Mouse (Mus musculus): ENCODE data around the gene Gmeb2. TPM values are rescaled to one million over a fixed set of nuclear protein-coding genes. Genes with fewer than 3 reads are reported as not detected.

Gmeb2 gene
- polyA plus RNA-seq, 1 experiment, result not detected

- Histone ChIP-seq H3K4me1 (ENCODE audit: control insufficient read depth, insufficient read depth, low read length) (peaks cover 12% of the 10 kb centered on the region), H3K27ac (ENCODE audit: insufficient read depth, low read depth, low read length) (no peak overlapping the region), H3K4me3 (ENCODE audit: insufficient read depth, low read depth, low read length) (no peak overlapping the region)
- TF ChIP-seq CTCF (IDR thresholded peaks at IDR 0.05; ENCODE audit: insufficient read depth, low read depth, low read length), result no peak
- TF ChIP-seq POLR2A (IDR thresholded peaks at IDR 0.05; ENCODE audit: insufficient read depth, low read depth, low read length), result no peak
- WGBS, result 94% methylated on average over 17 of the region's 17 CpGs
Measured at GRCm38 (mm10) chr2:181237251-181238014, 50.4 kb downstream of the Gmeb2 start.

GRCm38 (mm10) chr2:181235681-181236566, 51.9 kb downstream of the Gmeb2 start:
- Histone ChIP-seq H3K27ac (ENCODE audit: insufficient read depth, low read depth, low read length) (no peak overlapping the region), H3K4me3 (ENCODE audit: insufficient read depth, low read depth, low read length) (no peak overlapping the region), H3K4me1 (ENCODE audit: control insufficient read depth, insufficient read depth, low read length) (peaks cover 8% of the 10 kb centered on the region; the same call in 1 of the 2 replicates)
- TF ChIP-seq POLR2A (IDR thresholded peaks at IDR 0.05; ENCODE audit: insufficient read depth, low read depth, low read length), result no peak
- TF ChIP-seq CTCF (IDR thresholded peaks at IDR 0.05; ENCODE audit: insufficient read depth, low read depth, low read length), result no peak
- WGBS, result 88% methylated on average over 23 of the region's 23 CpGs

GRCm38 (mm10) chr2:181234680-181235079, 53.2 kb downstream of the Gmeb2 start:
- WGBS, result 95% methylated on average over 11 of the region's 11 CpGs
- no peak overlapping the region for H3K4me3 ChIP-seq (ENCODE audit: insufficient read depth, low read depth, low read length)
- TF ChIP-seq CTCF (IDR thresholded peaks at IDR 0.05; ENCODE audit: insufficient read depth, low read depth, low read length) (no peak), POLR2A (IDR thresholded peaks at IDR 0.05; ENCODE audit: insufficient read depth, low read depth, low read length) (no peak)

GRCm38 (mm10) chr2:181233443-181233842, 54.4 kb downstream of the Gmeb2 start:
- Histone ChIP-seq H3K27ac (ENCODE audit: insufficient read depth, low read depth, low read length) (no peak overlapping the region), H3K4me3 (ENCODE audit: insufficient read depth, low read depth, low read length) (no peak overlapping the region), H3K4me1 (ENCODE audit: control insufficient read depth, insufficient read depth, low read length) (no peaks in the 10 kb centered on the region)
- TF ChIP-seq POLR2A (IDR thresholded peaks at IDR 0.05; ENCODE audit: insufficient read depth, low read depth, low read length), result no peak
- TF ChIP-seq CTCF (IDR thresholded peaks at IDR 0.05; ENCODE audit: insufficient read depth, low read depth, low read length), result no peak
- 94% methylated on average over 15 of the region's 15 CpGs for WGBS

More at GRCm38 (mm10) chr2:181234680-181235079, 53.2 kb downstream of the Gmeb2 start:
- H3K27ac ChIP-seq (ENCODE audit: insufficient read depth, low read depth, low read length), result no peak overlapping the region
- peaks cover 6% of the 10 kb centered on the region; the same call in 1 of the 2 replicates for H3K4me1 ChIP-seq (ENCODE audit: control insufficient read depth, insufficient read depth, low read length)

GRCm38 (mm10) chr2:181231171-181231570, 56.7 kb downstream of the Gmeb2 start:
- TF ChIP-seq CTCF (IDR thresholded peaks at IDR 0.05; ENCODE audit: insufficient read depth, low read depth, low read length) (no peak), POLR2A (IDR thresholded peaks at IDR 0.05; ENCODE audit: insufficient read depth, low read depth, low read length) (no peak)
- 72% methylated on average over 20 of the region's 20 CpGs for WGBS
- Histone ChIP-seq H3K4me1 (ENCODE audit: control insufficient read depth, insufficient read depth, low read length) (no peaks in the 10 kb centered on the region), H3K27ac (ENCODE audit: insufficient read depth, low read depth, low read length) (no peak overlapping the region), H3K4me3 (ENCODE audit: insufficient read depth, low read depth, low read length) (no peak overlapping the region)

- no peak for TF ChIP-seq POLR2A (IDR thresholded peaks at IDR 0.05; ENCODE audit: insufficient read depth, low read depth, low read length)
- TF ChIP-seq CTCF (IDR thresholded peaks at IDR 0.05; ENCODE audit: insufficient read depth, low read depth, low read length), result no peak
- WGBS, result 88% methylated on average over 1 of the region's 1 CpGs
- Histone ChIP-seq H3K27ac (ENCODE audit: insufficient read depth, low read depth, low read length) (no peak overlapping the region), H3K4me1 (ENCODE audit: control insufficient read depth, insufficient read depth, low read length) (no peaks in the 10 kb centered on the region), H3K4me3 (ENCODE audit: insufficient read depth, low read depth, low read length) (no peak overlapping the region)
Measured at GRCm38 (mm10) chr2:181228335-181228734, 59.5 kb downstream of the Gmeb2 start.

GRCm38 (mm10) chr2:181227122-181227521, 60.7 kb downstream of the Gmeb2 start:
- Histone ChIP-seq H3K4me1 (ENCODE audit: control insufficient read depth, insufficient read depth, low read length) (no peaks in the 10 kb centered on the region), H3K27ac (ENCODE audit: insufficient read depth, low read depth, low read length) (no peak overlapping the region), H3K4me3 (ENCODE audit: insufficient read depth, low read depth, low read length) (no peak overlapping the region)
- no peak for TF ChIP-seq POLR2A (IDR thresholded peaks at IDR 0.05; ENCODE audit: insufficient read depth, low read depth, low read length)
- TF ChIP-seq CTCF (IDR thresholded peaks at IDR 0.05; ENCODE audit: insufficient read depth, low read depth, low read length), result no peak
- WGBS, result 88% methylated on average over 3 of the region's 3 CpGs

- 94% methylated on average over 2 of the region's 2 CpGs for WGBS
- TF ChIP-seq POLR2A (IDR thresholded peaks at IDR 0.05; ENCODE audit: insufficient read depth, low read depth, low read length), result no peak
- TF ChIP-seq CTCF (IDR thresholded peaks at IDR 0.05; ENCODE audit: insufficient read depth, low read depth, low read length), result no peak
- Histone ChIP-seq H3K4me1 (ENCODE audit: control insufficient read depth, insufficient read depth, low read length) (peaks cover 2% of the 10 kb centered on the region; the same call in 1 of the 2 replicates), H3K27ac (ENCODE audit: insufficient read depth, low read depth, low read length) (no peak overlapping the region), H3K4me3 (ENCODE audit: insufficient read depth, low read depth, low read length) (no peak overlapping the region)
Measured at GRCm38 (mm10) chr2:181224994-181225393, 62.8 kb downstream of the Gmeb2 start.

- H3K4me3 ChIP-seq (ENCODE audit: insufficient read depth, low read depth, low read length), result no peak overlapping the region
- no peak overlapping the region for H3K27ac ChIP-seq (ENCODE audit: insufficient read depth, low read depth, low read length)
- peaks cover 9% of the 10 kb centered on the region for H3K4me1 ChIP-seq (ENCODE audit: control insufficient read depth, insufficient read depth, low read length)
Measured at GRCm38 (mm10) chr2:181220361-181220760, 67.5 kb downstream of the Gmeb2 start.

More at GRCm38 (mm10) chr2:181220361-181220760, 67.5 kb downstream of the Gmeb2 start:
- 44% methylated on average over 2 of the region's 2 CpGs for WGBS
- TF ChIP-seq POLR2A (IDR thresholded peaks at IDR 0.05; ENCODE audit: insufficient read depth, low read depth, low read length) (no peak), CTCF (IDR thresholded peaks at IDR 0.05; ENCODE audit: insufficient read depth, low read depth, low read length) (no peak)
